Mouse (Mus musculus): ENCODE results near the gene Tvp23b. TPM values are rescaled to one million over a fixed set of nuclear protein-coding genes. Genes with fewer than 3 reads are reported as not detected.

Tvp23b gene
- polyA plus RNA-seq (2012): 2.4 and 2.7 TPM in 2 replicates

- TF ChIP-seq GATA1 (IDR thresholded peaks at IDR 0.05; ENCODE audit: low read length): peak; percentile 18
These were observed at the start of gene Tvp23b for GRCm38 (mm10) chr11:62879220-62880048. TSS of gene Tvp23b (plus strand) at chr11:62879455.

GRCm38 (mm10) chr11:62830387-62830786, 48.9 kb upstream of the Tvp23b start:
- TF ChIP-seq GATA1 (IDR thresholded peaks at IDR 0.05; ENCODE audit: low read length): no peak

- TF ChIP-seq GATA1 (IDR thresholded peaks at IDR 0.05; ENCODE audit: low read length): no peak
These were observed 47.3 kb upstream of the Tvp23b start for GRCm38 (mm10) chr11:62831906-62832305.

- no peak for TF ChIP-seq GATA1 (IDR thresholded peaks at IDR 0.05; ENCODE audit: low read length)
These were observed 34.7 kb upstream of the Tvp23b start for GRCm38 (mm10) chr11:62844562-62844961.

- no peak for TF ChIP-seq GATA1 (IDR thresholded peaks at IDR 0.05; ENCODE audit: low read length)
These were observed 33.5 kb upstream of the Tvp23b start for GRCm38 (mm10) chr11:62845730-62846129.

GRCm38 (mm10) chr11:62846961-62847654, 32.1 kb upstream of the Tvp23b start, which contains the start of gene Fbxw10:
TSS of gene Fbxw10 (plus strand) at chr11:62847069.
- TF ChIP-seq GATA1 (IDR thresholded peaks at IDR 0.05; ENCODE audit: low read length): no peak

- TF ChIP-seq GATA1 (IDR thresholded peaks at IDR 0.05; ENCODE audit: low read length): no peak
These were observed 31.5 kb upstream of the Tvp23b start for GRCm38 (mm10) chr11:62847655-62848191.

GRCm38 (mm10) chr11:62848301-62848700, 31.0 kb upstream of the Tvp23b start:
- no peak for TF ChIP-seq GATA1 (IDR thresholded peaks at IDR 0.05; ENCODE audit: low read length)

GRCm38 (mm10) chr11:62851199-62851598, 28.1 kb upstream of the Tvp23b start:
- no peak for TF ChIP-seq GATA1 (IDR thresholded peaks at IDR 0.05; ENCODE audit: low read length)

GRCm38 (mm10) chr11:62853334-62853733, 25.9 kb upstream of the Tvp23b start:
- no peak for TF ChIP-seq GATA1 (IDR thresholded peaks at IDR 0.05; ENCODE audit: low read length)

- no peak for TF ChIP-seq GATA1 (IDR thresholded peaks at IDR 0.05; ENCODE audit: low read length)
These were observed 13.7 kb upstream of the Tvp23b start for GRCm38 (mm10) chr11:62865562-62865961.

- no peak for TF ChIP-seq GATA1 (IDR thresholded peaks at IDR 0.05; ENCODE audit: low read length)
These were observed 12.6 kb upstream of the Tvp23b start for GRCm38 (mm10) chr11:62866685-62867084.

GRCm38 (mm10) chr11:62869201-62869600, 10.1 kb upstream of the Tvp23b start:
- no peak for TF ChIP-seq GATA1 (IDR thresholded peaks at IDR 0.05; ENCODE audit: low read length)

- no peak for TF ChIP-seq GATA1 (IDR thresholded peaks at IDR 0.05; ENCODE audit: low read length)
These were observed 9.4 kb upstream of the Tvp23b start for GRCm38 (mm10) chr11:62869715-62870371.

GRCm38 (mm10) chr11:62873479-62873878, 5.8 kb upstream of the Tvp23b start:
- TF ChIP-seq GATA1 (IDR thresholded peaks at IDR 0.05; ENCODE audit: low read length): no peak

- TF ChIP-seq GATA1 (IDR thresholded peaks at IDR 0.05; ENCODE audit: low read length): no peak
These were observed 3.6 kb upstream of the Tvp23b start for GRCm38 (mm10) chr11:62875696-62876095.

Measured in G1E-ER4 (cell line).